Mouse (Mus musculus) embryonic fibroblast, embryonic 13.5 days (primary cell): ENCODE measurements at regions not wholly inside any gene's neighbourhood (a gene's known extent, or its start where the extent isn't known, plus 50 kb on each side); places are given as distances from the start of the nearest gene placed in this dataset.

Experiments used
- H3K27ac ChIP-seq: 2 replicates; pipeline ENCODE4 v1.5.1; 2012; ENCODE audit warnings: low read length, control low read depth, inconsistent platforms; ENCODE audit not compliant: insufficient read depth
- H3K4me1 ChIP-seq: 2 replicates; pipeline ENCODE4 v1.6.1; 2011; ENCODE audit warnings: low read length; ENCODE audit not compliant: control insufficient read depth, insufficient read depth
- H3K4me3 ChIP-seq: 2 replicates; pipeline ENCODE4 v1.5.1; 2011; ENCODE audit warnings: mild to moderate bottlenecking, control low read depth, low read length; ENCODE audit not compliant: insufficient read depth
- CTCF ChIP-seq: IDR thresholded peaks from 2 replicates; pipeline ENCODE4 v1.5.1; 2011; ENCODE audit warnings: mild to moderate bottlenecking, control low read depth, low read length, moderate library complexity, borderline replicate concordance; ENCODE audit not compliant: insufficient read depth
- POLR2A ChIP-seq: IDR thresholded peaks from 2 replicates; pipeline ENCODE4 v1.6.1; 2011; ENCODE audit warnings: low read depth, mild to moderate bottlenecking, control low read depth, low read length, moderate library complexity

- TF ChIP-seq POLR2A (no peak), CTCF (no peak)
- peaks cover 14% of the 10 kb centered on the region for H3K4me1 ChIP-seq
- H3K27ac ChIP-seq, result peak overlapping the region; percentile 24
- no peak overlapping the region for H3K4me3 ChIP-seq
These were observed 119.9 kb downstream of the Tmem17 start for GRCm38 (mm10) chr11:22631606-22632313.

GRCm38 (mm10) chr11:22632314-22632700, 120.4 kb downstream of the Tmem17 start:
- Histone ChIP-seq H3K4me3 (no peak overlapping the region), H3K4me1 (peaks cover 14% of the 10 kb centered on the region), H3K27ac (peak overlapping the region; percentile 45)
- no peak for TF ChIP-seq POLR2A
- TF ChIP-seq CTCF, result no peak

- Histone ChIP-seq H3K27ac (no peak overlapping the region; the same call in 1 of the 2 replicates), H3K4me1 (peaks cover 14% of the 10 kb centered on the region), H3K4me3 (no peak overlapping the region)
- no peak for TF ChIP-seq CTCF
- TF ChIP-seq POLR2A, result no peak
These were observed 121.1 kb downstream of the Tmem17 start for GRCm38 (mm10) chr11:22632988-22633387.

- no peak overlapping the region for H3K27ac ChIP-seq
- TF ChIP-seq CTCF (no peak), POLR2A (no peak)
- peaks cover 14% of the 10 kb centered on the region for H3K4me1 ChIP-seq
- H3K4me3 ChIP-seq, result no peak overlapping the region
These were observed 122.1 kb downstream of the Tmem17 start for GRCm38 (mm10) chr11:22633961-22634360.

- peaks cover 12% of the 10 kb centered on the region for H3K4me1 ChIP-seq
- no peak overlapping the region for H3K27ac ChIP-seq
- TF ChIP-seq CTCF (no peak), POLR2A (no peak)
- no peak overlapping the region for H3K4me3 ChIP-seq
These were observed 123.1 kb downstream of the Tmem17 start for GRCm38 (mm10) chr11:22635021-22635420.

- H3K4me1 ChIP-seq, result peaks cover 12% of the 10 kb centered on the region
- H3K4me3 ChIP-seq, result no peak overlapping the region
- H3K27ac ChIP-seq, result no peak overlapping the region
- TF ChIP-seq CTCF (no peak), POLR2A (no peak)
These were observed 124.4 kb downstream of the Tmem17 start for GRCm38 (mm10) chr11:22636321-22636720.

- TF ChIP-seq POLR2A (no peak), CTCF (no peak)
- no peak overlapping the region for H3K27ac ChIP-seq
- peaks cover 12% of the 10 kb centered on the region for H3K4me1 ChIP-seq
- H3K4me3 ChIP-seq, result no peak overlapping the region
These were observed 125.1 kb downstream of the Tmem17 start for GRCm38 (mm10) chr11:22636761-22637557.

GRCm38 (mm10) chr11:22638171-22638570, 126.3 kb downstream of the Tmem17 start:
- 0 out of 2 replicates have a peak, but pooled peaks cover 2% of the 10 kb centered on the region for H3K4me1 ChIP-seq
- no peak overlapping the region for H3K4me3 ChIP-seq
- no peak overlapping the region for H3K27ac ChIP-seq
- TF ChIP-seq POLR2A, result no peak
- TF ChIP-seq CTCF, result no peak

GRCm38 (mm10) chr11:22638700-22639099, 126.8 kb downstream of the Tmem17 start:
- H3K4me3 ChIP-seq, result no peak overlapping the region
- no peaks in the 10 kb centered on the region for H3K4me1 ChIP-seq
- TF ChIP-seq CTCF (no peak), POLR2A (no peak)
- H3K27ac ChIP-seq, result no peak overlapping the region
